Comparison of ENCODE assay signal across 26 mouse cellular contexts in the genomic region with DNA sequence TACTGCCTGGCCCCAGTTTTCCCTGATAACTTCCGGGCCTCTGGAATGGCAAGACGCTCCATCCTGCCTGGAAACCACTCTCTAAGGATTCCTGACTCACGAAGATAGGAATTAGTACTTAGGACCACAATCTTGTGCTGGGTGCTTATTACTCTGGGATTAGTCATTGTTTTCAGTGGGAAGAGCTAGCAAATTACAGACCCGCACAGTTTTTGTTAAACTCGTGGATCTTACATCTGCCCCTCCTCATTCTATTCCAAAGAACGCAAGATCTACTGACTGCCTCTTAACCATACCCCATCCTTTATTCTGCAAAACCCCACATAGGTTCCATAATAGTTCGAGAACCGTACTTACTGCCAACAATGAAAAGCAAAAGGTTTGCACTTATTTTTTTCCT. TPM values are rescaled to one million over a fixed set of nuclear protein-coding genes. Genes with fewer than 3 reads are reported as not detected.
"Had no signal": no experiment of that assay in that cellular context is flagged by ENCODE, and none has a peak within 500 bp of the region (broad histone marks: within the 10 kb centered on the region; RNA-seq: fewer than 3 reads in every experiment).

No protein-coding gene starts in this region.

- DNase-seq: gastrocnemius, postnatal 10 days; gastrocnemius, postnatal 25 days; heart, adult 18-20 months; heart, postnatal 10 days; heart, postnatal 4 days; kidney, adult 18-20 months; kidney, adult 8-10 months; kidney, postnatal 10 days; kidney, postnatal 25 days; kidney, postnatal 4 days; liver; liver, embryonic 13.5 days had no signal

- H3K36me3 ChIP-seq: heart, embryonic 10.5 days; heart, embryonic 12.5 days; hindbrain, embryonic 10.5 days; hindbrain, embryonic 12.5 days; intestine, embryonic 15.5 days; limb, embryonic 10.5 days; limb, embryonic 12.5 days; liver, embryonic 13.5 days had no signal

- H3K4me2 ChIP-seq: heart, embryonic 12.5 days; hindbrain, embryonic 12.5 days; hindbrain, embryonic 14.5 days; intestine, embryonic 15.5 days; limb, embryonic 12.5 days; liver, embryonic 11.5 days; liver, embryonic 13.5 days had no signal

- H3K27me3 ChIP-seq: heart, embryonic 12.5 days; intestine, embryonic 15.5 days; liver, embryonic 13.5 days had no signal

- H3K4me3 ChIP-seq: heart, embryonic 10.5 days; heart, embryonic 12.5 days; hindbrain, embryonic 10.5 days; hindbrain, embryonic 12.5 days; intestine, embryonic 15.5 days; layer of hippocampus, adult 2 months; left cerebral cortex, adult 2 months; limb, embryonic 10.5 days; limb, embryonic 12.5 days; liver, embryonic 13.5 days had no signal

RNA-seq across cellular contexts. Expression of a gene that starts 45.6 kb away (rescaled TPM):
- total RNA-seq: gastrocnemius, adult 18-20 months; gastrocnemius, postnatal 10 days; gastrocnemius, postnatal 25 days; heart, adult 8-10 months had no signal
- polyA plus RNA-seq: heart, embryonic 14.5 days had no signal
